Mouse (Mus musculus) embryonic facial prominence, embryonic 13.5 days (tissue): ENCODE results near the gene Rab10. TPM values are rescaled to one million over a fixed set of nuclear protein-coding genes. Genes with fewer than 3 reads are reported as not detected.

Experiments used
- ATAC-seq: fragments of 200-750 bp; cut with Nextera tagmentation; 2 replicates; pipeline ENCODE4 v1.8.0; 2017; ENCODE audit warnings: low read depth; ENCODE audit not compliant: insufficient number of reproducible peaks, insufficient read depth, low FRiP score, low TSS enrichment
- H3K27ac ChIP-seq: fragments of 300-500 bp; sonication (generic); 2 replicates; pipeline ENCODE4 v1.5.1; 2015; ENCODE audit warnings: moderate library complexity, mild to moderate bottlenecking, inconsistent platforms
- H3K27me3 ChIP-seq: fragments of 300-500 bp; sonication (generic); 2 replicates; pipeline ENCODE4 v1.6.1; 2015; ENCODE audit warnings: mild to moderate bottlenecking, inconsistent platforms
- H3K36me3 ChIP-seq: fragments of 300-500 bp; sonication (generic); 2 replicates; pipeline ENCODE4 v1.6.1; 2015; ENCODE audit warnings: mild to moderate bottlenecking, inconsistent platforms
- H3K4me1 ChIP-seq: fragments of 300-500 bp; sonication (generic); 2 replicates; pipeline ENCODE4 v1.6.1; 2015; ENCODE audit warnings: inconsistent platforms
- H3K4me2 ChIP-seq: fragments of 300-500 bp; sonication (generic); 2 replicates; pipeline ENCODE4 v1.6.1; 2015; ENCODE audit warnings: moderate library complexity, mild to moderate bottlenecking, inconsistent platforms
- H3K4me3 ChIP-seq: fragments of 300-500 bp; sonication (generic); 2 replicates; pipeline ENCODE4 v1.5.1; 2015; ENCODE audit warnings: mild to moderate bottlenecking, inconsistent platforms
- H3K9ac ChIP-seq: fragments of 300-500 bp; sonication (generic); 2 replicates; pipeline ENCODE4 v1.6.1; 2015; ENCODE audit warnings: mild to moderate bottlenecking, inconsistent platforms
- H3K9me3 ChIP-seq: fragments of 300-500 bp; sonication (generic); 2 replicates; pipeline ENCODE4 v1.6.1; 2016; ENCODE audit warnings: inconsistent platforms
- WGBS: fragments of 180-500 bp; shearing (Covaris S2); methylation state at CpG from one replicate; pipeline ENCODE4 v1.1.7; 2015; ENCODE audit warnings: mixed read lengths; 5-methylcytosine and 5-hydroxymethylcytosine counted together
- polyA plus RNA-seq: library from polyadenylated mRNA; unstranded; fragments of >200 nt; fragmentation: Nextera tagmentation; extraction: Ambion mirVana; gene quantifications from 2 replicates; pipeline ENCODE4 v1.2.1, GENCODE M21; 2015

Rab10 gene
- polyA plus RNA-seq, 1 experiment from 2014 or later = 85.0 TPM

DNA sequence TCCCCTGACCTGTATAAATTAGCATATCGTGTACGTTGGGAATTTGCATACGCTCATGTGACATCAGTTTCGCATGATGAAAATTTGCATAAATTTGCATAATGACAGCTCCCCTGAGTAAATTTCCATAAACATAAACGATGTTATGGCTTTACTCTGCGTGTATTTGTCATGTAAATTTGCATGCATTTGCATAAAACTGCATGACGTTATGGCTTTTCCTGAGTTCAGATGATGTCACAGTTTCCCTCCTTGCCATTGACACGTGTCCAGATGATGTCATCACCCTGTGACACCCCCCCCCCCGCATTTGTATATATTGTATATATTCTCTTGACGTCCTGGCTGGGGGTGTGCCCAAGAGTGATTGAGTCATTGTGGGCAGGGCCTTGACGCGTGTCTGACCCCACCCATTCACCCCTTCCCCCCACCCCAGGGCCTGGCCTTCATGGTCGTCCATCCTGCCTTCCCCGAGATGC lies 73.6 kb downstream of the Rab10 start:
- H3K9ac ChIP-seq = peak overlapping the region; percentile 65; the same call in 1 of the 2 replicates
- peak; percentile 7; the same call in 1 of the 2 replicates for ATAC-seq
- H3K27me3 ChIP-seq = no peaks in the 10 kb centered on the region
- H3K36me3 ChIP-seq = peaks cover 43% of the 10 kb centered on the region
- no peak overlapping the region for H3K27ac ChIP-seq
- H3K4me2 ChIP-seq = peak overlapping the region; percentile 59
- H3K4me3 ChIP-seq = peak overlapping the region; percentile 61
- no peaks in the 10 kb centered on the region for H3K4me1 ChIP-seq
- H3K9me3 ChIP-seq = 0 out of 2 replicates have a peak, but pooled peaks cover 6% of the 10 kb centered on the region
- 76% methylated on average over 14 of the region's 14 CpGs for WGBS

DNA sequence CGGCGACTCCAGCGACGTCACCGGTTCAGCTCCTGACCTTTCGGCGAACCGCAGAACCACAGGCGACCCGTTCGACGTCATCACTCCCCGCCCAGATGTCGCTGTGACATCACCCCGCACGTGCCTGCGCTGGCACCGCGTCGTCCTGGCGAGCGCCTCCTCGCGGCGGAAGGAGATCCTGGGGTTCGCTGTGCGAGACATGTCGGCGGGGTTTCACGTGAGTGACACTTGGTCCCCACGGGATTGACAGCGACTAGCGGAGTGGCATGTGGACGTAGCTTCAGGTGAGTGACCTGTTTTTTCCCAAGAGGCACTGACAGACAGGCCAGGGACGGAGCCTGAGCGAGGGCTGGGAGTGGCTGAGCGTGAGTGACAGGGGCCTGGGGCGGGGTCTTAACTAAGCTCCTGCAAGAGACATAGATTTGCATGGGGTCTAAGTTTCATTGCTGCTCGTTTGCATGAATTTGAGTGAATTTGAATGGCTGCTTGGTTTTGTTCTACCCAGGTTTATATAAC lies 74.1 kb downstream of the Rab10 start:
- peak; percentile 73 for ATAC-seq
- Histone ChIP-seq H3K36me3 (peaks cover 41% of the 10 kb centered on the region), H3K27me3 (no peaks in the 10 kb centered on the region), H3K4me2 (peak overlapping the region; percentile 59), H3K4me1 (no peaks in the 10 kb centered on the region), H3K27ac (peak overlapping the region; percentile 79), H3K9me3 (0 out of 2 replicates have a peak, but pooled peaks cover 6% of the 10 kb centered on the region), H3K4me3 (peak overlapping the region; percentile 61), H3K9ac (peak overlapping the region; percentile 65)
- WGBS = 19% methylated on average over 37 of the region's 39 CpGs

- peak overlapping the region; percentile 61 for H3K4me3 ChIP-seq
- no peaks in the 10 kb centered on the region for H3K4me1 ChIP-seq
- H3K27ac ChIP-seq = peak overlapping the region; percentile 79
- WGBS = 21% methylated on average over 36 of the region's 36 CpGs
- peak overlapping the region; percentile 65 for H3K9ac ChIP-seq
- H3K4me2 ChIP-seq = peak overlapping the region; percentile 60
- H3K27me3 ChIP-seq = no peaks in the 10 kb centered on the region
- peak; percentile 85 for ATAC-seq
- H3K9me3 ChIP-seq = 0 out of 2 replicates have a peak, but pooled peaks cover 6% of the 10 kb centered on the region
- H3K36me3 ChIP-seq = peaks cover 36% of the 10 kb centered on the region
These were observed 74.6 kb downstream of the Rab10 start for GRCm38 (mm10) chr12:3235124-3235631.

GRCm38 (mm10) chr12:3234061-3234460 lies 75.7 kb downstream of the Rab10 start:
- no peak overlapping the region for H3K4me3 ChIP-seq
- peaks cover 25% of the 10 kb centered on the region for H3K36me3 ChIP-seq
- ATAC-seq = no peak
- WGBS = 76% methylated on average over 1 of the region's 1 CpGs
- H3K9ac ChIP-seq = no peak overlapping the region
- H3K27me3 ChIP-seq = no peaks in the 10 kb centered on the region
- H3K27ac ChIP-seq = no peak overlapping the region
- H3K4me1 ChIP-seq = no peaks in the 10 kb centered on the region
- H3K4me2 ChIP-seq = no peak overlapping the region
- 0 out of 2 replicates have a peak, but pooled peaks cover 6% of the 10 kb centered on the region for H3K9me3 ChIP-seq

DNA sequence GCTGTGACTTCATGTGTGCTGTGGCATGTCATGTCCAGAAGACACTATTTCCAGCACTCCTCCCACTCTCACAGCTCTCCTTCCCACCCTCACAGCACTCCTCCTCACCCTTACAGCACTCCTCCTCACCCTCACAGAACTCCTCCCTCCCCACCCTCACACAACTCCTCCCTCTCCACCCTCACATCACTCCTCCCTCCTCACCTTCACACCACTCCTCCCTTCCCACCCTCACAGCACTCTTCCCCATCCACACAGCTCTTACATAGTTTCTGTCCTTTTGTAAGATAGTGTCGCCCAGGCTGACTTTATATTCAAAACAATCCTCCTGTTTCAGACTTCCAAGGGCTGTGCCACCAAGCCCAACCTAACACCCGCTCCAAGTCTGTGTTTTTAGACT lies 86.4 kb downstream of the Rab10 start:
- Histone ChIP-seq H3K4me2 (no peak overlapping the region), H3K27me3 (no peaks in the 10 kb centered on the region), H3K27ac (no peak overlapping the region), H3K9ac (no peak overlapping the region), H3K4me1 (no peaks in the 10 kb centered on the region), H3K9me3 (0 out of 2 replicates have a peak, but pooled peaks cover 4% of the 10 kb centered on the region), H3K36me3 (no peaks in the 10 kb centered on the region), H3K4me3 (no peak overlapping the region)
- WGBS = 70% methylated on average over 2 of the region's 2 CpGs
- ATAC-seq = no peak

DNA sequence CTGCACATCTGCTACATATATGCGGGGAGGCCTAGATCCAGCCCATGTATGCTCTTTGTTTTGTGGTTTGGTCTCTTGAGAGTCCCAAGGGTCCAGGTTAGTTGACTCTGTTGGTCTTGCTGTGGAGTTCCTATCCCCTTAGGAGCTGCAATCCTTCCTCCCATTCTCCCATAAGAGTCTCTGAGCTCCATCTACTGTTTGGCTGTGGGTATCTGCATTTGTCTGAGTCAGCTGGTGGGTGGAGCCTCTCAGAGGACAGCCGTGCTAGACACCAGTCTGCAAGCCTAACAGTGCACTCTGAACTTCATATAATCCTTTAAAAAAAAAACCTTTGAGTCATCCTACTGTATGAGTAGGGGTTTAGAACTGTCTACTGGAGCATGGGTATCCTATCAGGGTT lies 99.6 kb downstream of the Rab10 start:
- no peaks in the 10 kb centered on the region for H3K4me1 ChIP-seq
- ATAC-seq = no peak
- H3K27me3 ChIP-seq = no peaks in the 10 kb centered on the region
- no peak overlapping the region for H3K27ac ChIP-seq
- H3K4me3 ChIP-seq = no peak overlapping the region
- no peaks in the 10 kb centered on the region for H3K9me3 ChIP-seq
- H3K4me2 ChIP-seq = no peak overlapping the region
- no peak overlapping the region for H3K9ac ChIP-seq
- WGBS = 66% methylated on average over 2 of the region's 2 CpGs
- H3K36me3 ChIP-seq = no peaks in the 10 kb centered on the region

DNA sequence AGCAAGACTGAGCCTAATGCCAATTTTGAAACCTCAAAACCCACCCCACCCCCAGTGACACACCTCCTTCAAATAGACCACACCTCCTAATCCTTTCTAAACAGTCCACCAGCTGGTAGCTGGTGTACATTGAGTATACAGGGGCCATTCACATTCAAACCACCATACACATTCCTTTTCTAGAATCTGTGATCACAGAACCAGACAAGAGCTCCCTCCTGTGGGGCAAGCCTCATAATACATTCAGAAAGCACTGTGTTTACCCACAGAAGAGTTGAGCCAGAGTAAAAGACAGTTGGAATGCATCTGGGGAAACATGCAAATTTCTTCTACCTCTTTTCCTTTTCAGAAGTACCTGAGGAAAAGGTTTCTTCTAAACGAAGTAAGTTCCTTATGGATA lies 100.6 kb downstream of the Rab10 start:
- Histone ChIP-seq H3K9ac (no peak overlapping the region), H3K27me3 (no peaks in the 10 kb centered on the region), H3K9me3 (no peaks in the 10 kb centered on the region), H3K36me3 (no peaks in the 10 kb centered on the region), H3K4me3 (no peak overlapping the region), H3K4me2 (no peak overlapping the region), H3K4me1 (no peaks in the 10 kb centered on the region), H3K27ac (no peak overlapping the region)
- no peak for ATAC-seq
- 65% methylated on average over 1 of the region's 1 CpGs for WGBS

Other genes with a start within 250 kb of the Rab10 start
- gene Kif3c, start 55.2 kb upstream of the Rab10 start, polyA plus RNA-seq = 18.4 and 19.8 TPM in 2 replicates
- gene Asxl2, start 116.9 kb upstream of the Rab10 start, polyA plus RNA-seq = 21.4 and 23.2 TPM in 2 replicates